Mouse (Mus musculus): ENCODE results near the gene Arv1. TPM values are rescaled to one million over a fixed set of nuclear protein-coding genes. Genes with fewer than 3 reads are reported as not detected.
A peak's percentile ranks its signal among the peaks of the same experiment; 100 is the strongest.

The Arv1 gene
- polyA plus RNA-seq, 1 experiment from 2014 or later, result 31.5 TPM

DNA sequence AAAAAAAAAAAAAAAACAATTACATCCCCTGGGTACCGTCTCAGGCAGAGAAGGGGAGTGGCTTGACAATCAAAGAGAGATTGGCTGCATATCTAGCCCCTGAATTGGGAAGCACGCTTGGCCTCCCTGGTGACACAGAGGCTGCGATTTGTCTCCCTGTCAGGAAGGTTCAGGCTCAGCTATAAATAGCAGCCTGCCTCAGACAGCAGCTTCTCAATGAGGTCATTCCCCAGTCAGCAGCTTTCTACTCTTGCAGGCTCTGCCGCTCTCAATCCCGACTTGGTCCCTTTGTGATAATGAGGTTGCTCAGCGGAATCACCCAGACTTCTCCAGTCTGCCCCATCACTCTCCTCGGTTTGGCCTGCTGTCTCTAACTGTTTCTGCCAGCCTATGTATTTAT lies 58.3 kb downstream of the Arv1 start:
- Histone ChIP-seq H3K4me3 (no peak overlapping the region), H3K9me3 (no peaks in the 10 kb centered on the region), H3K36me3 (replicated peaks) (no peaks in the 10 kb centered on the region), H3K27ac (replicated peaks) (peak overlapping the region; percentile 37; the same call in 1 of the 2 replicates), H3K4me1 (peaks cover 15% of the 10 kb centered on the region), H3K27me3 (replicated peaks; ENCODE audit: low read depth, poor library complexity, severe bottlenecking) (peaks cover 28% of the 10 kb centered on the region)
- DNase-seq (ENCODE audit: low spot score), result peak; percentile 37
- 36% methylated on average over 7 of the region's 7 CpGs for WGBS

DNA sequence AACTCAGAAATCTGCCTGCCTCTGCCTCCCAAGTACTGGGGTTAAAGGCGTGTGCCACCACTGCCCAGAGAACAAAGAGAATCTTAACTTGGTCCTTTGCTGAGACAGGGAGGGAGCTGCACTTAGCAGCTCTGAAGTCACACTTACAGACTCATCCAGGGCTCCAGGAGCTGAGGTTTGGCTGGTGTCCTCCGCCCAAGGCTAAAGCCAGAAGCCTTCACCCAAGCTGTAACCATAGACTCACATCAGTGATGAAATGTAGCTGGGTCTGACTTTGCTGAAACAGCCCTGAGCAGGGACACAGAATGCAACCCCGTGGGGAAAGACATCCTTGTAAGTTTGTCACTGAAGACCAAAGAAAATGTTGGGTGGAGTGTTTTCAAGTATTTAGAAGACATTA lies 60.5 kb downstream of the Arv1 start:
- H3K27me3 ChIP-seq (replicated peaks; ENCODE audit: low read depth, poor library complexity, severe bottlenecking), result peaks cover 30% of the 10 kb centered on the region
- DNase-seq (ENCODE audit: low spot score), result no peak
- H3K4me1 ChIP-seq, result peaks cover 12% of the 10 kb centered on the region
- no peaks in the 10 kb centered on the region for H3K9me3 ChIP-seq
- H3K27ac ChIP-seq (replicated peaks), result no peak overlapping the region
- 80% methylated on average over 3 of the region's 3 CpGs for WGBS
- H3K36me3 ChIP-seq (replicated peaks), result no peaks in the 10 kb centered on the region
- H3K4me3 ChIP-seq, result no peak overlapping the region

DNA sequence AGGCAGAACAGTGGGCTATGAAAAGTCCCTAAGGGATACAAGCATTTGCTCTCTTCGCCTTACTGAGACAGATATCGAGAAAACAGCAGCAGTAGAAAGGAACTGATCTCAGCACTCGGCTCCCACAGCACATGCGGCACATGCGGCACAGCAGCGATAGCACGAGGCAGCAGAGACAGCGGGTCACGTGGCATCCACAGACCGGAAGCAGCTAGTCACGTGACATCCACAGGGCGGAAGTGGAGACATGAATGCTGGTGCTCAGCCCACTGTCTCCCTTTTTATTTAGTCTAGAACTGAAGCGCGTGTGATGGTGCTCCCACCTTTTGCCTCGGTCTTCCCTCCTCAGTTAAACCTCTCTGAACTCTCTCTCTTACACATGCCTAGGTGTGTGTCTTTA lies 61.3 kb downstream of the Arv1 start:
- Histone ChIP-seq H3K36me3 (replicated peaks) (no peaks in the 10 kb centered on the region), H3K27ac (replicated peaks) (no peak overlapping the region), H3K9me3 (no peaks in the 10 kb centered on the region), H3K4me1 (peaks cover 12% of the 10 kb centered on the region), H3K4me3 (no peak overlapping the region), H3K27me3 (replicated peaks; ENCODE audit: low read depth, poor library complexity, severe bottlenecking) (peaks cover 27% of the 10 kb centered on the region; the same call in 1 of the 2 replicates)
- no peak for DNase-seq (ENCODE audit: low spot score)
- WGBS, result 89% methylated on average over 15 of the region's 15 CpGs

Other genes with a start within 250 kb of the Arv1 start
- 41.8 and 41.9 TPM in 2 replicates for gene Cog2, start 201.4 kb upstream of the Arv1 start, polyA plus RNA-seq (2016; fragmentation: Nextera tagmentation; extraction: Ambion mirVana)
- gene Agt, start 152.4 kb upstream of the Arv1 start, polyA plus RNA-seq (2016; fragmentation: Nextera tagmentation; extraction: Ambion mirVana), result 0.15 TPM in 1 of 2 replicates, not detected in the other
- gene Capn9, start 146.0 kb upstream of the Arv1 start, polyA plus RNA-seq (2016; fragmentation: Nextera tagmentation; extraction: Ambion mirVana), result not detected in 2 replicates
- gene 2310022B05Rik, start 58.8 kb upstream of the Arv1 start, polyA plus RNA-seq (2016; fragmentation: Nextera tagmentation; extraction: Ambion mirVana), result 24.2 and 24.4 TPM in 2 replicates
- 47.0 and 48.7 TPM in 2 replicates for gene Ttc13, start 156 bp upstream of the Arv1 start, polyA plus RNA-seq (2016; fragmentation: Nextera tagmentation; extraction: Ambion mirVana)
- gene Fam89a, start 29.7 kb downstream of the Arv1 start, polyA plus RNA-seq (2016; fragmentation: Nextera tagmentation; extraction: Ambion mirVana), result 6.5 and 7.6 TPM in 2 replicates
- 0.36 and 0.51 TPM in 2 replicates for gene Trim67, start 71.0 kb downstream of the Arv1 start, polyA plus RNA-seq (2016; fragmentation: Nextera tagmentation; extraction: Ambion mirVana)
- gene Gnpat, start 140.9 kb downstream of the Arv1 start, polyA plus RNA-seq (2016; fragmentation: Nextera tagmentation; extraction: Ambion mirVana), result 138 and 149 TPM in 2 replicates
- 77.2 and 82.2 TPM in 2 replicates for gene 2810004N23Rik, start 141.0 kb downstream of the Arv1 start, polyA plus RNA-seq (2016; fragmentation: Nextera tagmentation; extraction: Ambion mirVana)
- 8.5 and 8.7 TPM in 2 replicates for gene Exoc8, start 175.6 kb downstream of the Arv1 start, polyA plus RNA-seq (2016; fragmentation: Nextera tagmentation; extraction: Ambion mirVana)
- 9.5 and 10.3 TPM in 2 replicates for gene Sprtn, start 175.7 kb downstream of the Arv1 start, polyA plus RNA-seq (2016; fragmentation: Nextera tagmentation; extraction: Ambion mirVana)
- 10.2 and 10.9 TPM in 2 replicates for gene Egln1, start 227.2 kb downstream of the Arv1 start, polyA plus RNA-seq (2016; fragmentation: Nextera tagmentation; extraction: Ambion mirVana)